Mouse (Mus musculus): Measurements from ENCODE around the gene Olfr904.
"Not testable (repeated sequence)": the region's sequence is repeated elsewhere in the genome, so short reads cannot be mapped to it uniquely, and the experiment has no call there.

The Olfr904 gene

GRCm38 (mm10) chr9:38462844-38463243, at the start of gene Olfr904:
Gene Olfr904 (plus strand): TSS chr9:38463144.
- no peak for DNase-seq (ENCODE audit: low spot score in 2 of 2)

- not testable (repeated sequence) for DNase-seq (ENCODE audit: low spot score in 2 of 2)
Measured at GRCm38 (mm10) chr9:38413502-38413901, 49.4 kb upstream of the Olfr904 start.

GRCm38 (mm10) chr9:38423801-38424200, 39.1 kb upstream of the Olfr904 start:
- no peak for DNase-seq (ENCODE audit: low spot score in 2 of 2)

- no peak for DNase-seq (ENCODE audit: low spot score in 2 of 2)
Measured at GRCm38 (mm10) chr9:38427026-38427425, 35.9 kb upstream of the Olfr904 start.

DNA sequence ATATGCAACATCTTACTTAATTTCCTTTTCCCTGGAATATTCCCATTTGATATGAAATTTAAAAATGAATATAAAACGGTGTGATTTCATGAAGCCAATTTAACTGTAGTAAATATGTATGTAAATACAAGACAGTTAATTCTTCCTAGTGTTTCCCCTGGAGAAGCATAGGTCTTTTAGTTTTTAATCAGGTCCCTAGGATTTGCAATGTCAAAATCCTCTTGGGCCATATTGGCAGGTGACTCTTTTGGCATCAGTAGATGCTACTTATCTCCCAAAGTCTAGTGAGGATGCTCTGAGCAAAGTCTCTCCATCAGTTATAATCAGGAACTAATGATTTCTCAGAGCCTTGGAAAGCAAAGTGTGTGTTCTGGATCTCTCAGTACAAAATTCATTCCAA, 33.8 kb upstream of the Olfr904 start, which contains the start of gene Olfr901:
TSS of gene Olfr901 (plus strand) at position 301 of the 400 bp plus-strand sequence.
- DNase-seq (ENCODE audit: low spot score in 2 of 2), result no peak

GRCm38 (mm10) chr9:38447352-38447751, 15.6 kb upstream of the Olfr904 start, which contains the start of gene Olfr902:
Gene Olfr902 (plus strand): TSS chr9:38447652.
- no peak for DNase-seq (ENCODE audit: low spot score in 2 of 2)

DNA sequence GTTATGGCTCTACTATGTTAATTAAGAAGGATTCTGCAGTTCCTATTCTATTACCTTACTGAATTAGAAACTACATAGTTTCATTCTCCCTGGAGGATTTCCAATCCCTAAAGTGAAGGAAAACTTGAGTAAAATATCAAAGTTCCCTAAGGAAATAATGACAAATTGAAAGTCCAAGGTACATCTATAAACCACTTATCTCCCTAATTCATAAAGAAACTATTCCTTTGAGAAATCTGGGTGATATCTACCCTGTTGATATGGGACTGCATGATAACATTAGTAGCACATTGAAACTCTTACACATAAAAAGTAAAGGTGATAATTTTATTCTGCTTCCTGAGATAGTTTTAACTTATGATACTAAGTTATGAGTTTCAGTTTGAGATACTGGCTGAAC, 7.9 kb downstream of the Olfr904 start, which contains the start of gene Olfr905:
TSS of gene Olfr905 (plus strand) at position 301 of the 400 bp plus-strand sequence.
- DNase-seq (ENCODE audit: low spot score in 2 of 2), result no peak

DNA sequence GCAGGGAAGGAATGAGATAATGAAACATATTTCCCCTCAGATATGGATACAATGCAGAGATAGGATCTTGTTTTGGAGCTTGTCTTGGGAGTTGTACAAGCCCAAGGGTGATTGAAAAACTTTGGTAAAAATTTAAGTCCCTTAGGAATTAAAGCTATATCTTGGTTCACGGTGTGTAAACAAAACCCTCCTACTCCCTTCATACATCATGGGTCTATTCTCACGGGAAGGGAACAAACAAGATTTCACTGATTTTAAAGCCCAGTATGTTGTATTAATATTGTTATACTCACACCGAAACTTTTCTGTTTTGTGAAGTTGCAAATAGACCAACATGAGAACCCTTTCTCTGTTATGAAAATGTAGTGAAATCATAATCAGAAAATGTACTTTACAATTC, 23.8 kb downstream of the Olfr904 start, which contains the start of gene Olfr906:
TSS of gene Olfr906 (plus strand) at position 301 of the 400 bp plus-strand sequence.
- no peak for DNase-seq (ENCODE audit: low spot score in 2 of 2)

GRCm38 (mm10) chr9:38495501-38495900, 32.6 kb downstream of the Olfr904 start, which contains the start of gene Olfr907:
Gene Olfr907 (plus strand): TSS chr9:38495801.
- DNase-seq (ENCODE audit: low spot score in 2 of 2), result no peak

DNA sequence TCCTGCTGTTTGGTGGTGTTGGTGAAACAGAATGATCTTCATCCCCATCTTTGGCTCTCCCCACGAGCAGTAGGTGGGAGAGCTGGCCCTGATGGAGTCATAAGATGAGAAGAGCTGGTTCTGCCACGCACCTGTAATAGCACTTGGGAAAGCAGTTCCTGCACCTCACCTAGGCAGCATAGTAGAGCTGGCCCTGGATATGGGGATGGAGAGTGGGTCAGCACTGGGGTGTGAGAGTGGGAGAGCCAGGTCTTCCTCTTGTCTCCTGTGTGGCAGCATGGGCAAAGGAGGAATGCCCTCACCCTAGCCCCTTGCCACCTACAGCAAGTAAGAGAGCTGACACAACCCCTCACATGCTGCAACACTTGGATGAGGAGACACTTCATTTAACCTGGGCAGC, 49.4 kb downstream of the Olfr904 start:
- no peak for DNase-seq (ENCODE audit: low spot score in 2 of 2)
